Mouse (Mus musculus) CH12.LX (cell line): ENCODE measurements around the gene Ncaph2. TPM values are rescaled to one million over a fixed set of nuclear protein-coding genes. Genes with fewer than 3 reads are reported as not detected.

ENCODE experiments used
- DNase-seq: peaks from one replicate; pipeline ENCODE4 v3.0.0-alpha.2; 2013; ENCODE audit errors: extremely low read depth
- H3K27ac ChIP-seq: 2 replicates; pipeline ENCODE4 v1.5.1; 2012; ENCODE audit warnings: low read depth, mild to moderate bottlenecking, control low read depth, moderate library complexity; ENCODE audit not compliant: insufficient read depth
- H3K27me3 ChIP-seq: replicated peaks from 2 replicates; pipeline ENCODE3; 2012; ENCODE audit warnings: inconsistent platforms
- H3K36me3 ChIP-seq, 2 experiments: replicated peaks in 1 of 2; 2 replicates each; pipeline versions ENCODE3 to v1.6.1; 2012; ENCODE audit warnings: inconsistent platforms in 1 of 2, low read length in 1 of 2, mild to moderate bottlenecking in 1 of 2, mixed read lengths in 1 of 2, moderate library complexity in 1 of 2; ENCODE audit not compliant: control insufficient read depth in 1 of 2, insufficient read depth in 1 of 2
- H3K4me1 ChIP-seq, 2 experiments: 2 replicates each; pipeline ENCODE4 v1.6.1; 2012; ENCODE audit warnings: inconsistent platforms in 1 of 2, moderate library complexity in 1 of 2; ENCODE audit not compliant: insufficient read depth in 2 of 2, control insufficient read depth in 1 of 2
- H3K4me2 ChIP-seq: 2 replicates; pipeline ENCODE4 v1.6.1; 2012; ENCODE audit warnings: low read depth, mild to moderate bottlenecking, control low read depth; ENCODE audit not compliant: poor library complexity, insufficient read depth, severe bottlenecking
- H3K4me3 ChIP-seq, 3 experiments: fragments of 150-350 bp in 1 of 3; sonication (generic) in 1 of 3; replicated peaks in 1 of 3; 2 replicates each; pipeline versions ENCODE3 to v1.5.1; 2011 to 2012; ENCODE audit warnings: low read depth in 2 of 3, low read length in 2 of 3, mild to moderate bottlenecking in 2 of 3, moderate library complexity in 2 of 3, control low read depth in 1 of 3, improper control_type of control experiment in 1 of 3, inconsistent platforms in 1 of 3, mixed read lengths in 1 of 3; ENCODE audit not compliant: poor library complexity in 1 of 3
- H3K79me2 ChIP-seq: replicated peaks from 2 replicates; pipeline ENCODE4 v1.6.1; 2012; ENCODE audit warnings: mild to moderate bottlenecking, moderate library complexity; ENCODE audit not compliant: control insufficient read depth, poor library complexity, insufficient read depth, severe bottlenecking; ENCODE audit errors: extremely low read depth
- H3K9ac ChIP-seq: 2 replicates; pipeline ENCODE4 v1.6.1; 2012; ENCODE audit warnings: low read depth, mild to moderate bottlenecking, control low read depth, moderate library complexity; ENCODE audit not compliant: insufficient read depth
- H3K9me3 ChIP-seq: replicated peaks from 2 replicates; pipeline ENCODE3; 2012; ENCODE audit warnings: low read length, inconsistent platforms, mixed read lengths
- BHLHE40 ChIP-seq: IDR thresholded peaks from 2 replicates; pipeline ENCODE4 v1.6.1; 2011; ENCODE audit warnings: mild to moderate bottlenecking, low read depth, low read length, improper control_type of control experiment
- CHD1 ChIP-seq: IDR thresholded peaks from 2 replicates; pipeline ENCODE4 v1.6.1; 2012; ENCODE audit warnings: low read depth, low read length, improper control_type of control experiment, inconsistent platforms
- CHD2 ChIP-seq: IDR thresholded peaks from 2 replicates; pipeline ENCODE4 v1.6.1; 2011; ENCODE audit warnings: low read length, improper control_type of control experiment
- CTCF ChIP-seq, 2 experiments: IDR thresholded peaks in 1 of 2; conservative IDR thresholded peaks in 1 of 2; 2 replicates each; pipeline ENCODE4 v1.5.1; 2011 to 2012; ENCODE audit warnings: low read depth in 2 of 2, low read length in 2 of 2, improper control_type of control experiment in 1 of 2, inconsistent platforms in 1 of 2, mild to moderate bottlenecking in 1 of 2, moderate library complexity in 1 of 2
- E2F4 ChIP-seq: IDR thresholded peaks from 2 replicates; pipeline ENCODE4 v1.6.1; 2011; ENCODE audit warnings: low read depth, low read length, improper control_type of control experiment; ENCODE audit not compliant: insufficient replicate concordance
- ELF1 ChIP-seq: IDR thresholded peaks from 2 replicates; pipeline ENCODE4 v1.6.1; 2014; ENCODE audit warnings: low read depth, mild to moderate bottlenecking, inconsistent platforms, low read length, improper control_type of control experiment
- EP300 ChIP-seq: IDR thresholded peaks from 2 replicates; pipeline ENCODE4 v1.6.1; 2011; ENCODE audit warnings: low read length, improper control_type of control experiment
- ETS1 ChIP-seq: conservative IDR thresholded peaks from 2 replicates; pipeline ENCODE4 v1.6.1; 2012; ENCODE audit warnings: low read depth, mild to moderate bottlenecking, inconsistent platforms, low read length, improper control_type of control experiment, moderate library complexity
- GABPA ChIP-seq: IDR thresholded peaks from 2 replicates; pipeline ENCODE4 v1.6.1; 2012; ENCODE audit warnings: low read depth, low read length, improper control_type of control experiment, inconsistent platforms; ENCODE audit not compliant: insufficient replicate concordance
- HCFC1 ChIP-seq: IDR thresholded peaks from 2 replicates; pipeline ENCODE4 v1.6.1; 2012; ENCODE audit warnings: low read depth, mild to moderate bottlenecking, inconsistent platforms, low read length, improper control_type of control experiment
- IRF4 ChIP-seq: IDR thresholded peaks from 2 replicates; pipeline ENCODE4 v1.6.1; 2014; ENCODE audit warnings: low read depth, mild to moderate bottlenecking, inconsistent platforms, low read length, improper control_type of control experiment
- JUN ChIP-seq: IDR thresholded peaks from 2 replicates; pipeline ENCODE4 v1.6.1; 2011; ENCODE audit warnings: low read depth, mild to moderate bottlenecking, low read length, improper control_type of control experiment, moderate library complexity; ENCODE audit not compliant: insufficient read depth
- JUND ChIP-seq: conservative IDR thresholded peaks from 2 replicates; pipeline ENCODE4 v1.6.1; 2011; ENCODE audit warnings: low read depth, low read length, improper control_type of control experiment
- KAT2A ChIP-seq: IDR thresholded peaks from 2 replicates; pipeline ENCODE4 v1.6.1; 2012; ENCODE audit warnings: low read length, improper control_type of control experiment, inconsistent platforms; ENCODE audit not compliant: insufficient replicate concordance
- MAX ChIP-seq: IDR thresholded peaks from 2 replicates; pipeline ENCODE4 v1.6.1; 2011; ENCODE audit warnings: low read length, improper control_type of control experiment
- MAZ ChIP-seq: IDR thresholded peaks from 2 replicates; pipeline ENCODE4 v1.6.1; 2012; ENCODE audit warnings: low read depth, mild to moderate bottlenecking, inconsistent platforms, low read length, improper control_type of control experiment, moderate library complexity
- MEF2A ChIP-seq: IDR thresholded peaks from 2 replicates; pipeline ENCODE4 v1.6.1; 2014; ENCODE audit warnings: low read depth, mild to moderate bottlenecking, inconsistent platforms, low read length, improper control_type of control experiment, borderline replicate concordance
- MXI1 ChIP-seq: IDR thresholded peaks from 2 replicates; pipeline ENCODE4 v1.6.1; 2011; ENCODE audit warnings: mild to moderate bottlenecking, low read depth, low read length, improper control_type of control experiment
- MYC ChIP-seq: IDR thresholded peaks from 2 replicates; pipeline ENCODE4 v1.6.1; 2011; ENCODE audit warnings: low read depth, mild to moderate bottlenecking, improper control_type of control experiment, low read length
- NELFE ChIP-seq: IDR thresholded peaks from 2 replicates; pipeline ENCODE4 v1.6.1; 2011; ENCODE audit warnings: low read depth, low read length, improper control_type of control experiment
- NRF1 ChIP-seq: IDR thresholded peaks from 2 replicates; pipeline ENCODE4 v1.6.1; 2014; ENCODE audit warnings: low read depth, mild to moderate bottlenecking, inconsistent platforms, low read length, improper control_type of control experiment, moderate library complexity
- PAX5 ChIP-seq: IDR thresholded peaks from 2 replicates; pipeline ENCODE4 v1.6.1; 2012; ENCODE audit warnings: low read length, inconsistent platforms, mixed read lengths
- POLR2A ChIP-seq: IDR thresholded peaks from 2 replicates; pipeline ENCODE4 v1.6.1; 2011; ENCODE audit warnings: low read depth, mild to moderate bottlenecking, improper control_type of control experiment, low read length
- RCOR1 ChIP-seq: conservative IDR thresholded peaks from 2 replicates; pipeline ENCODE4 v1.6.1; 2012; ENCODE audit warnings: low read depth, mild to moderate bottlenecking, inconsistent platforms, low read length, improper control_type of control experiment
- SIN3A ChIP-seq: IDR thresholded peaks from 2 replicates; pipeline ENCODE4 v1.6.1; 2012; ENCODE audit warnings: low read length, improper control_type of control experiment, inconsistent platforms
- SMC3 ChIP-seq: IDR thresholded peaks from 2 replicates; pipeline ENCODE4 v1.6.1; 2011; ENCODE audit warnings: low read depth, low read length, improper control_type of control experiment
- TBP ChIP-seq: conservative IDR thresholded peaks from 2 replicates; pipeline ENCODE4 v1.6.1; 2011; ENCODE audit warnings: low read depth, low read length, improper control_type of control experiment
- TCF12 ChIP-seq: IDR thresholded peaks from 2 replicates; pipeline ENCODE4 v1.6.1; 2014; ENCODE audit warnings: low read depth, mild to moderate bottlenecking, inconsistent platforms, low read length, improper control_type of control experiment
- UBTF ChIP-seq: IDR thresholded peaks from 2 replicates; pipeline ENCODE4 v1.6.1; 2012; ENCODE audit warnings: low read depth, mild to moderate bottlenecking, inconsistent platforms, low read length, improper control_type of control experiment, moderate library complexity
- USF1 ChIP-seq: IDR thresholded peaks from 2 replicates; pipeline ENCODE4 v1.6.1; 2014; ENCODE audit warnings: low read depth, mild to moderate bottlenecking, inconsistent platforms, low read length, improper control_type of control experiment
- USF2 ChIP-seq: conservative IDR thresholded peaks from 2 replicates; pipeline ENCODE4 v1.6.1; 2011; ENCODE audit warnings: low read depth, low read length, improper control_type of control experiment
- ZC3H11A ChIP-seq: IDR thresholded peaks from 2 replicates; pipeline ENCODE4 v1.6.1; 2012; ENCODE audit warnings: low read depth, mild to moderate bottlenecking, inconsistent platforms, low read length, improper control_type of control experiment
- ZKSCAN1 ChIP-seq: IDR thresholded peaks from 2 replicates; pipeline ENCODE4 v1.6.1; 2012; ENCODE audit warnings: low read depth, inconsistent platforms, low read length, improper control_type of control experiment, borderline replicate concordance
- ZMIZ1 ChIP-seq: IDR thresholded peaks from 2 replicates; pipeline ENCODE4 v1.6.1; 2012; ENCODE audit warnings: low read depth, mild to moderate bottlenecking, inconsistent platforms, low read length, improper control_type of control experiment
- ZNF384 ChIP-seq: IDR thresholded peaks from 2 replicates; pipeline ENCODE4 v1.6.1; 2012; ENCODE audit warnings: low read depth, low read length, improper control_type of control experiment, inconsistent platforms
- dilution Hi-C: fragments of 300-500 bp; cut with MboI; formaldehyde crosslinking; loops from 2 replicates; pipeline ENCODE4 v1.14.3; 2020; ENCODE audit warnings: low sequenced_read_pairs; ENCODE audit not compliant: extremely low pct_unique_long_range_greater_than_20kb, extremely low pct_ligation_motif_present
- in situ Hi-C: fragments of 300-500 bp; cut with MboI; formaldehyde crosslinking; loops from 3 replicates; pipeline ENCODE4 v1.14.3; 2019; ENCODE audit warnings: low sequenced_read_pairs, low pct_ligation_motif_present, low pct_unique_long_range_greater_than_20kb, mixed read lengths
- polyA plus RNA-seq: library from polyadenylated mRNA; unstranded; fragments of >175 nt; gene quantifications from 2 replicates; pipeline ENCODE4 v1.2.1, GENCODE M21; 2012; ENCODE audit warnings: low read depth; ENCODE audit not compliant: insufficient read length
- total RNA-seq, 2 experiments: library from RNA; depleted of rRNA; stranded (reverse); fragments of 300-350 nt in 1 of 2; fragments of >200 nt in 1 of 2; gene quantifications; 2 replicates each; pipeline ENCODE4 v1.2.3; 2012 to 2014

The Ncaph2 gene
- total RNA-seq (2012; rRNA removed) (134 and 151 TPM in 2 replicates), total RNA-seq (2014; rRNA removed) (106 and 108 TPM in 2 replicates), polyA plus RNA-seq (95.4 and 122 TPM in 2 replicates)

- Histone ChIP-seq H3K36me3 (peaks cover 45 to 63% of the 10 kb centered on the region in 2 experiments), H3K79me2 (peaks cover 55% of the 10 kb centered on the region), H3K9ac (peak within 1 kb of the TSS; percentile 85), H3K27me3 (no peaks in the 10 kb centered on the region), H3K9me3 (no peaks in the 10 kb centered on the region), H3K4me2 (peak within 1 kb of the TSS; percentile 89), H3K4me3 (peak within 1 kb of the TSS; percentile 85 to 92 (median 88)), H3K4me1 (peaks cover 15 to 41% of the 10 kb centered on the region in 2 experiments), H3K27ac (peak within 1 kb of the TSS; percentile 61)
- dilution Hi-C loops (no loop called here), in situ Hi-C loops (loop anchor here (25.0 kb wide), 1 partner anchor 243 kb away; the partner anchor contains the start of gene Tubgcp6)
- DNase-seq: peak; percentile 97
- TF ChIP-seq SMC3: no peak
- peak; percentile 41; the same call in 1 of the 2 replicates for TF ChIP-seq MAX
- peak; percentile 77; the same call in 1 of the 2 replicates for TF ChIP-seq MAZ
- peak; percentile 88 for TF ChIP-seq TCF12
- no peak for TF ChIP-seq JUN
- TF ChIP-seq IRF4: peak; percentile 78
- peak; percentile 92 for TF ChIP-seq POLR2A
- no peak for TF ChIP-seq PAX5
- no peak for TF ChIP-seq MEF2A
- TF ChIP-seq E2F4: peak; percentile 82; the same call in 1 of the 2 replicates
- TF ChIP-seq MXI1: peak; percentile 83
- peak; percentile 94 for TF ChIP-seq SIN3A
- peak; percentile 88 for TF ChIP-seq HCFC1
- TF ChIP-seq USF2: no peak
- peak; percentile 62; the same call in 1 of the 2 replicates for TF ChIP-seq NRF1
- peak; percentile 80 for TF ChIP-seq NELFE
- peak; percentile 22; the same call in 1 of the 2 replicates for TF ChIP-seq ETS1
- 0 out of 2 replicates have a peak, but pooled peaks have one; percentile 17 for TF ChIP-seq BHLHE40
- no peak for TF ChIP-seq ZC3H11A
- TF ChIP-seq EP300: no peak
- TF ChIP-seq GABPA: peak; percentile 56
- peak; percentile 79 for TF ChIP-seq ZMIZ1
- no peak for TF ChIP-seq JUND
- peak; percentile 90 for TF ChIP-seq KAT2A
- TF ChIP-seq USF1: no peak
- no peak for TF ChIP-seq ZKSCAN1
- peak; percentile 83 for TF ChIP-seq ELF1
- 0 out of 2 replicates have a peak, but pooled peaks have one; percentile 40 for TF ChIP-seq UBTF
- no peak; the same call in 1 of the 2 replicates for TF ChIP-seq ZNF384
- TF ChIP-seq CHD1: no peak
- 0 out of 2 replicates have a peak, but pooled peaks have one; percentile 7 for TF ChIP-seq CHD2
- TF ChIP-seq RCOR1: no peak
- TF ChIP-seq MYC: peak; percentile 71; the same call in 1 of the 2 replicates
- TF ChIP-seq CTCF (conservative IDR thresholded peaks at IDR 0.05 in 1 of 2, IDR thresholded peaks at IDR 0.05 in 1 of 2; ENCODE audit: low read depth in 2 of 2, low read length in 2 of 2): no peak
- TF ChIP-seq TBP: 0 out of 2 replicates have a peak, but pooled peaks have one; percentile 50
- TF ChIP-seq, all 38 proteins: peak for 21
These were observed at the start of gene Ncaph2, which contains the start of gene Lmf2 for GRCm38 (mm10) chr15:89355241-89356187. Ncaph2 (plus strand) TSS chr15:89355719. Lmf2 (minus strand) TSS chr15:89355659.
